Mouse (Mus musculus) hindbrain, embryonic 13.5 days (tissue): ENCODE data around the gene Fam171a1. TPM values are rescaled to one million over a fixed set of nuclear protein-coding genes. Genes with fewer than 3 reads are reported as not detected.

Source experiments
- ATAC-seq: fragments of 200-750 bp; cut with Nextera tagmentation; 2 replicates; pipeline ENCODE4 v1.8.0; 2017; ENCODE audit warnings: moderate TSS enrichment; ENCODE audit not compliant: low FRiP score
- H3K27ac ChIP-seq: fragments of 300-500 bp; sonication (generic); 2 replicates; pipeline ENCODE4 v1.5.1; 2015; ENCODE audit warnings: inconsistent platforms, mild to moderate bottlenecking, moderate library complexity
- H3K27me3 ChIP-seq: fragments of 300-500 bp; sonication (generic); 2 replicates; pipeline ENCODE4 v1.6.1; 2015; ENCODE audit warnings: mild to moderate bottlenecking, inconsistent platforms
- H3K36me3 ChIP-seq: fragments of 300-500 bp; sonication (generic); 2 replicates; pipeline ENCODE4 v1.6.1; 2015; ENCODE audit warnings: mild to moderate bottlenecking, inconsistent platforms
- H3K4me1 ChIP-seq: fragments of 300-500 bp; sonication (generic); replicated peaks from 2 replicates; pipeline ENCODE4 v1.6.1; 2015; ENCODE audit warnings: inconsistent platforms
- H3K4me2 ChIP-seq: fragments of 300-500 bp; sonication (generic); 2 replicates; pipeline ENCODE4 v1.6.1; 2015; ENCODE audit warnings: inconsistent platforms, mild to moderate bottlenecking, moderate library complexity
- H3K4me3 ChIP-seq: fragments of 300-500 bp; sonication (generic); 2 replicates; pipeline ENCODE4 v1.5.1; 2015; ENCODE audit warnings: mild to moderate bottlenecking, inconsistent platforms
- H3K9ac ChIP-seq: fragments of 300-500 bp; sonication (generic); 2 replicates; pipeline ENCODE4 v1.6.1; 2015; ENCODE audit warnings: mild to moderate bottlenecking, inconsistent platforms
- H3K9me3 ChIP-seq: fragments of 300-500 bp; sonication (generic); 2 replicates; pipeline ENCODE4 v1.6.1; 2016; ENCODE audit warnings: inconsistent platforms
- WGBS: fragments of 180-500 bp; shearing (Covaris S2); methylation state at CpG from one replicate; pipeline ENCODE4 v1.1.7; 2015; 5-methylcytosine and 5-hydroxymethylcytosine counted together
- polyA plus RNA-seq: library from polyadenylated mRNA; unstranded; fragments of >200 nt; fragmentation: Nextera tagmentation; extraction: Ambion mirVana; gene quantifications from 2 replicates; pipeline ENCODE4 v1.2.1, GENCODE M21; 2015

Gene Fam171a1
- polyA plus RNA-seq, 1 experiment from 2014 or later: 46.7 TPM

GRCm38 (mm10) chr2:3118969-3119368 is 4.9 kb downstream of the Fam171a1 start:
- Histone ChIP-seq H3K27me3 (no peaks in the 10 kb centered on the region), H3K36me3 (no peaks in the 10 kb centered on the region), H3K4me1 (peaks cover 22% of the 10 kb centered on the region), H3K4me2 (peak overlapping the region; percentile 81), H3K9ac (peak overlapping the region; percentile 97), H3K9me3 (no peaks in the 10 kb centered on the region), H3K4me3 (peak overlapping the region; percentile 87), H3K27ac (peak overlapping the region; percentile 97)
- under 1% methylated on average over 12 of the region's 16 CpGs for WGBS
- peak; percentile 41 for ATAC-seq

- peak overlapping the region; percentile 97 for H3K9ac ChIP-seq
- no peaks in the 10 kb centered on the region for H3K9me3 ChIP-seq
- H3K27me3 ChIP-seq: no peaks in the 10 kb centered on the region
- H3K4me3 ChIP-seq: peak overlapping the region; percentile 87
- no peaks in the 10 kb centered on the region for H3K36me3 ChIP-seq
- peak overlapping the region; percentile 97 for H3K27ac ChIP-seq
- H3K4me1 ChIP-seq: peaks cover 25% of the 10 kb centered on the region
- peak overlapping the region; percentile 81 for H3K4me2 ChIP-seq
- 14% methylated on average over 4 of the region's 4 CpGs for WGBS
- no peak for ATAC-seq
Measured at GRCm38 (mm10) chr2:3119371-3119935, 5.4 kb downstream of the Fam171a1 start.

- no peak for ATAC-seq
- no peaks in the 10 kb centered on the region for H3K27me3 ChIP-seq
- no peak overlapping the region for H3K9ac ChIP-seq
- H3K36me3 ChIP-seq: no peaks in the 10 kb centered on the region
- H3K4me2 ChIP-seq: no peak overlapping the region
- H3K4me1 ChIP-seq: peaks cover 30% of the 10 kb centered on the region
- WGBS: 83% methylated on average over 4 of the region's 4 CpGs
- H3K4me3 ChIP-seq: no peak overlapping the region
- no peak overlapping the region for H3K27ac ChIP-seq
- no peaks in the 10 kb centered on the region for H3K9me3 ChIP-seq
Measured at GRCm38 (mm10) chr2:3122571-3122970, 8.5 kb downstream of the Fam171a1 start.

DNA sequence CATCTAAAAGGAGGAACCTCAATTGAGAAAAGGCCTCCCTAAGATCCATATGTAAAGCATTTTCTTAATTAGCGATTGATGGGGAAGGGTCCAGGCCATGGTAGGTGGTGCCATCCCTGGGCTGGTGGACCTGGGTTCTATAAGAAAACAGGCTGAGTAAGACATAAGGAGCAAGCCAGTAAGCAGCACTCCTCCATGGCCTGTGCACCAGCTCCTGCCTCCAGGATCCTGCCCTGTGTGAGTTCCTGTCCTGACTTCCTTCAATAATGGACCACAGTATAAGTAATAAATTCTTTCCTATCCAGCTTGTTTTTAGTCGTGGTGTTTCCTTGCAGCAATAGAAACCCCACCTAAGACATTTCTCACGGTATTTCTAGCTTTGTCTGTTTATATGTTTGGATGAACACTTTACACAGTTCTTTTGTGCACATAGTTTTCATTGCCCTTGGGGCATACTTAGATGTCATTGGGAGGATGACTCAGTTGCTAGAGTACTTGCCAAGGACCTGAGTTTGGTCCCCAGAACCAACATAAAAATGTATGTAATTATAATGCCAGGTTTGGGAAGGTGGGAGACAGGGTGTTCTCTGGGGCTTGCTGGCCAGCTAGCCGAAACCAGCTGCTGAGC is 13.3 kb downstream of the Fam171a1 start:
- Histone ChIP-seq H3K4me1 (peaks cover 19% of the 10 kb centered on the region), H3K9me3 (no peaks in the 10 kb centered on the region), H3K36me3 (no peaks in the 10 kb centered on the region), H3K4me3 (no peak overlapping the region), H3K4me2 (no peak overlapping the region), H3K27me3 (no peaks in the 10 kb centered on the region), H3K9ac (no peak overlapping the region), H3K27ac (no peak overlapping the region)
- 89% methylated on average over 4 of the region's 4 CpGs for WGBS
- no peak for ATAC-seq

GRCm38 (mm10) chr2:3128344-3128871 is 14.4 kb downstream of the Fam171a1 start:
- H3K4me3 ChIP-seq: no peak overlapping the region
- no peak overlapping the region for H3K4me2 ChIP-seq
- H3K4me1 ChIP-seq: peaks cover 23% of the 10 kb centered on the region
- no peak overlapping the region for H3K27ac ChIP-seq
- no peaks in the 10 kb centered on the region for H3K9me3 ChIP-seq
- WGBS: 76% methylated on average over 4 of the region's 4 CpGs
- no peak overlapping the region for H3K9ac ChIP-seq
- no peaks in the 10 kb centered on the region for H3K36me3 ChIP-seq
- no peak for ATAC-seq
- no peaks in the 10 kb centered on the region for H3K27me3 ChIP-seq

DNA sequence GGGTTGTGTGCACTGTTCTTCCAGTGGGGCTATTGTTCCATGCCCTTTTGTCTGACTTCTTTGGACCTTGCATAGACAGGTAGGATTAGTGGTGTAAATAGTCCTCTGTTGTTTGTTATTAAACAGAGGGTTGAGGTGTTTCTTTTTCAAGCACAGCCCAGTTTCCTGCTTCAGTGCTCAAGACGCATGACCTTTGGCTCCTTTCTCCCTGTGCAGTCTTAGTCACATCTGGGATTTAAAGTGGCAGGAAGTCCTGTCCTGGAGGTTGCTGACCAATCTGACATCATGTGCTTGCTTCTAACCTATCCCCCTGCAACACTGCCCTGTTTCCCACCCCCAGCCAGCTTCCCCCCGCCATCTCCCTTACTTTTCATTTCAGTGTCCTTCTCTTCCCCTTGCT is 14.9 kb downstream of the Fam171a1 start:
- H3K36me3 ChIP-seq: no peaks in the 10 kb centered on the region
- 59% methylated on average over 2 of the region's 2 CpGs for WGBS
- H3K27ac ChIP-seq: no peak overlapping the region
- no peaks in the 10 kb centered on the region for H3K27me3 ChIP-seq
- no peak overlapping the region for H3K4me2 ChIP-seq
- H3K4me3 ChIP-seq: no peak overlapping the region
- no peak for ATAC-seq
- no peaks in the 10 kb centered on the region for H3K9me3 ChIP-seq
- H3K4me1 ChIP-seq: peaks cover 25% of the 10 kb centered on the region
- no peak overlapping the region for H3K9ac ChIP-seq

DNA sequence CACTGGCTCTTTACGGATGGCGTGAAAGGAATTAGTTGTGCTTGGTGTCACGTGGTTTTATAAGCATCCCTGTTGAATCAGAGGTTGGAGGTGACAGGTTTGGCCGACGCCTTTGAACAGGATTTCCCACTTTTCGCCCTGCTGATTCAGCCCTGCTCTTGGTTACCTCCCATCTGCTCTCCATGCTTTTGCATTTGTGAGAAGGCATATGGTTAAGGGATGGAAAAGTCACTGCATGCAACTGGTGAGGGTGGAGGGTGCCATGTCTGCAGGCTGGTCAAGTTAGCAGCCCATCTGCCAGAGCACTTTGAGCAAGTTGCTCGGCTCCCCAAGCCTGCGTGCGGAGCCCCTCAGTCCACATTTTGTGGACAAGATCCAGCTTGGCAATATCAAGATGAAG is 18.4 kb downstream of the Fam171a1 start:
- 86% methylated on average over 9 of the region's 9 CpGs for WGBS
- Histone ChIP-seq H3K4me1 (peaks cover 36% of the 10 kb centered on the region), H3K4me2 (no peak overlapping the region), H3K27me3 (no peaks in the 10 kb centered on the region), H3K27ac (no peak overlapping the region), H3K4me3 (no peak overlapping the region), H3K36me3 (no peaks in the 10 kb centered on the region), H3K9me3 (no peaks in the 10 kb centered on the region), H3K9ac (no peak overlapping the region)
- no peak for ATAC-seq

- Histone ChIP-seq H3K4me1 (peaks cover 33% of the 10 kb centered on the region), H3K27me3 (no peaks in the 10 kb centered on the region), H3K4me2 (no peak overlapping the region), H3K36me3 (no peaks in the 10 kb centered on the region), H3K9ac (no peak overlapping the region), H3K9me3 (no peaks in the 10 kb centered on the region), H3K27ac (peak overlapping the region; percentile 37; the same call in 1 of the 2 replicates), H3K4me3 (no peak overlapping the region)
- ATAC-seq: peak; percentile 57; the same call in 1 of the 2 replicates
- WGBS: 24% methylated on average over 12 of the region's 12 CpGs
Measured at GRCm38 (mm10) chr2:3134580-3135296, 20.7 kb downstream of the Fam171a1 start.

DNA sequence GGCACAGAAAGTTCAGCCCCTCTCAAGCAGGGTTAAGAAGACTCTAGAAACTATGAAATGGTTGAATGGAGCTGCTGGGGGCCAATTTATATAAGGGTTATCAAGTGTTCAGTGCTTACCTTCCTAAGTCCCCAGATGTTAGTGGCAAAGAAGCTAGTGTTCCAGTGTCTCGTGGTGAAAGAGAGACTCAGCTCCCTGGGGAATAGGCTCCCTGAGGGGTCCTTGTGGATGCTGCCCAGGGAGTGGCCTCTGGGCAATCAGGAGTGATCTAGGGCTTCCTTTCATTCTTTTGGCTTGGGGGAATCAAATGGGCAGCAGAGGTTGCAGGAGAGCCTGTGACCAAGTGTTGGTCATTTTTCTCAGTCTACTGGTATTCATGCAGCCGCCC is 21.3 kb downstream of the Fam171a1 start:
- Histone ChIP-seq H3K27ac (no peak overlapping the region), H3K27me3 (no peaks in the 10 kb centered on the region), H3K4me1 (peaks cover 33% of the 10 kb centered on the region), H3K9me3 (no peaks in the 10 kb centered on the region), H3K4me2 (no peak overlapping the region), H3K9ac (no peak overlapping the region), H3K4me3 (no peak overlapping the region), H3K36me3 (no peaks in the 10 kb centered on the region)
- 45% methylated on average over 2 of the region's 2 CpGs for WGBS
- ATAC-seq: no peak

GRCm38 (mm10) chr2:3138308-3138707 is 24.3 kb downstream of the Fam171a1 start:
- Histone ChIP-seq H3K9me3 (no peaks in the 10 kb centered on the region), H3K36me3 (no peaks in the 10 kb centered on the region), H3K4me3 (no peak overlapping the region), H3K4me1 (peaks cover 39% of the 10 kb centered on the region), H3K27me3 (no peaks in the 10 kb centered on the region), H3K27ac (no peak overlapping the region), H3K9ac (no peak overlapping the region), H3K4me2 (no peak overlapping the region)
- 72% methylated on average over 2 of the region's 2 CpGs for WGBS
- no peak for ATAC-seq

DNA sequence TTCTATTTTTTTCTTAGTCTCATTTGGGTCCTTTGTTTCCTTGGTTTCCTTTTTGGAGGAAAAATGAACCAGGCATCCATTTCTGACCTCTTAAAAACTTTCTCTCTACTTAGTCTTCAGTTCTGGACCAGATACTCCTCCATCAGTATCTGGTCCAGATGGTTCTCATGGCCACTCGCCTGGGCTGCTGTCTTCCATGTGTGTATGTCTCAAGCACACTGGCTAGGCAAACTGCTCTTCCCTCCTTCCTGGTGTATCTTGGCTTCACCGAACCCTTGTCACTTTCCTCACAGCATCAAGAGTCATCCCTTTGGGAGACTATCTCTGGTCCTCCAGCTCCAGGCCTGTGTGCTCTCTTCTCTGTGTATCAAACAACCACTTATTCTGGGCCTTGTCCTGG is 25.0 kb downstream of the Fam171a1 start:
- no peaks in the 10 kb centered on the region for H3K36me3 ChIP-seq
- no peak for ATAC-seq
- no peaks in the 10 kb centered on the region for H3K9me3 ChIP-seq
- 79% methylated on average over 2 of the region's 2 CpGs for WGBS
- no peaks in the 10 kb centered on the region for H3K27me3 ChIP-seq
- H3K4me2 ChIP-seq: no peak overlapping the region
- H3K4me1 ChIP-seq: peaks cover 43% of the 10 kb centered on the region
- no peak overlapping the region for H3K4me3 ChIP-seq
- H3K27ac ChIP-seq: no peak overlapping the region
- H3K9ac ChIP-seq: no peak overlapping the region

GRCm38 (mm10) chr2:3139578-3139977 is 25.6 kb downstream of the Fam171a1 start:
- no peak overlapping the region for H3K4me3 ChIP-seq
- peaks cover 38% of the 10 kb centered on the region for H3K4me1 ChIP-seq
- H3K36me3 ChIP-seq: no peaks in the 10 kb centered on the region
- no peak overlapping the region for H3K9ac ChIP-seq
- ATAC-seq: no peak
- no peaks in the 10 kb centered on the region for H3K9me3 ChIP-seq
- WGBS: 13% methylated on average over 3 of the region's 3 CpGs
- H3K4me2 ChIP-seq: no peak overlapping the region
- no peaks in the 10 kb centered on the region for H3K27me3 ChIP-seq
- peak overlapping the region; percentile 15; the same call in 1 of the 2 replicates for H3K27ac ChIP-seq
